Mouse (Mus musculus) C2C12 (cell line): ENCODE results near the gene Vpreb1.

ENCODE experiments used
- CEBPB ChIP-seq: IDR thresholded peaks from one replicate; pipeline ENCODE4 v1.6.1; 2011; ENCODE audit warnings: low read depth, mild to moderate bottlenecking, control low read depth, moderate library complexity
- CTCF ChIP-seq: IDR thresholded peaks from one replicate; pipeline ENCODE4 v1.5.1; 2011; ENCODE audit not compliant: control insufficient read depth, insufficient read depth, insufficient read length
- FOSL1 ChIP-seq: IDR thresholded peaks from one replicate; pipeline ENCODE4 v1.8.0; 2011; ENCODE audit warnings: mild to moderate bottlenecking, low read length; ENCODE audit not compliant: poor library complexity, insufficient read depth, severe bottlenecking
- MAX ChIP-seq: IDR thresholded peaks from one replicate; pipeline ENCODE4 v1.6.1; 2011; ENCODE audit warnings: mild to moderate bottlenecking, control low read depth
- MYOD1 ChIP-seq: IDR thresholded peaks from one replicate; pipeline ENCODE4 v1.6.1; 2011; ENCODE audit warnings: low read depth; ENCODE audit not compliant: control insufficient read depth, insufficient read length
- USF1 ChIP-seq: IDR thresholded peaks from one replicate; pipeline ENCODE4 v1.6.1; 2011; ENCODE audit warnings: low read depth, mild to moderate bottlenecking, control low read depth, moderate library complexity

DNA sequence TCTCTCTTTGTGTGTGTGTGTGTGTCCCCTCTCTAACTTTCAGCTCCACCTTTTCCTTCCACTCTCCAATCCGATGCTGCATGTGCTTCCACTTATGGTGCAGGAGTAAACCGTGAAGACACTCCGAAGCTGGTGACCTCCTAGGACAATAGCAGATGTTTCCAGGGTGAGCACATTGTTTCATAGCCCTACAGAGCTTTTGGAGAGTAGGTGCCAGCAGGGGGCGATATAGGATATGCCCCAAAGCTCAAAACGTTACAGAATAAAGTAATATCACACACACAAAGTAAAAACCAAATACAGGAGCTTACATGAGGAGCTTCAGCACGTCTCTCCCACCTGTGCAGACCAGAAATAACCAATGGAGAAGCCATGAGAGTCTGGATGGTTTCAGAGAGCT lies 15.8 kb downstream of the Vpreb1 start:
- TF ChIP-seq MYOD1 (no peak), CTCF (peak; percentile 1), USF1 (no peak), CEBPB (no peak), FOSL1 (no peak), MAX (no peak)
